Mouse (Mus musculus): ENCODE data around the gene AA986860. TPM values are rescaled to one million over a fixed set of nuclear protein-coding genes. Genes with fewer than 3 reads are reported as not detected.

Gene AA986860
- polyA plus RNA-seq, 1 experiment from 2014 or later: 55.7 TPM

DNA sequence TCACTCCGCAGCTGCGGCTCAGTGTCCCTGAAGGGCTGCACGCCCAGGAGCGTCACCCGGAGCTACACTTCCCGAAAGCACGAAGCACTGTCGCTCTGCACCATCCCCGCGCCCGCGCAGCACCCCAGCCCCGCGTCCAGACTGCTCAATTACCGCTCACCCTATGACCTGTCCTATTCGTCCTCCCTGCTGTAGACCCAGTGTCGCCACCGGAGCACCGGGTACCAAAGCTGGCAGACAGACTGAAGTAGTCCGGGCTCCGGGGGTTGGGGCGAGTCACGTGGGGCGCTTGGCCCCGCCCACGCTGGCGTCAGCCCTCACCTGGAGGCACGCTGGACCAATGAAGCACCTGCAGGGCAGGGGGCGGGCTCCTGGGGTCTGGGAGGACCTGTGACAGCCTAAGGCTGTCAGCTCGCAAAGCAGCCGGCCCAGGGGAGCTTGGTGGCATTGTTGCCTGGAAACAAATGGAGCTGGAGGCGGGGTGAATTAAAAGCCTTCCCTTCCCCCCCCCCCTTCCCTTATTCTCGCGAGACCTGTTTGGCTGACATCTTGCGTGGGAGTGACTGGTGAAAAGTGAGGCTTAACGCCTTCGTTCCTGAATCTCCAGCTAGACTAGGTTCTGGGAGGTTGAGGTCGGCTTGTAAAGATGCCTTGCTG, 16.1 kb upstream of the AA986860 start, which contains the start of gene Gm29427:
Gene Gm29427, minus strand, starts transcription at position 239 of the 657 bp plus-strand sequence.
- peak within 1 kb of the TSS; percentile 39; the same call in 1 of the 2 replicates for H3K27ac ChIP-seq (ENCODE audit: low read depth)
- peaks cover 10% of the 10 kb centered on the region; the same call in 1 of the 2 replicates for H3K36me3 ChIP-seq (ENCODE audit: control insufficient read depth, insufficient read depth, low read length)
- ATAC-seq (replicated peaks; ENCODE audit: low FRiP score, low TSS enrichment, low read depth): peak; percentile 96
- H3K27me3 ChIP-seq (replicated peaks; ENCODE audit: control insufficient read depth, insufficient read depth, low read length): no peaks in the 10 kb centered on the region
- DNase-seq (ENCODE audit: low spot score): peak; percentile 97
- peak within 1 kb of the TSS; percentile 72 for H3K4me2 ChIP-seq (ENCODE audit: low read length)
- H3K9ac ChIP-seq (ENCODE audit: low read length): peak within 1 kb of the TSS; percentile 93
- H3K9me3 ChIP-seq (ENCODE audit: control insufficient read depth, low read length): no peaks in the 10 kb centered on the region
- H3K4me3 ChIP-seq (ENCODE audit: low read depth, low read length): peak within 1 kb of the TSS; percentile 77
- H3K4me1 ChIP-seq (replicated peaks; ENCODE audit: control insufficient read depth, insufficient read depth, low read length): peaks cover 3% of the 10 kb centered on the region
- under 1% methylated on average over 36 of the region's 38 CpGs for WGBS

DNA sequence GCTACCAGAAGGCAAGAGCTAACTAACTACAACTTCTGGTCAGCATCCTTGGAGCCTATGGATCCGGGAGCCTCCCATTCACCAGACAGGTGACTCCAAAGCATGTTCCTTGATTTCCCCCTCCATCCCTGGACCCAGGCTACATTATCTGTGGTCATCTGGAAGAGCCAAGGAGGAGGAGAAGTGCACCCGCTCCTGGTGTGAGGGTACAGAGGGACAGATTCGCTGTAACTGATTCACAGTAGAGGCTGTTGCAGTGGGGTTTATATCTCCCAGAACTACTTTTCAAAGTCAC, 15.6 kb upstream of the AA986860 start:
- DNase-seq (ENCODE audit: low spot score) (no peak), ATAC-seq (replicated peaks; ENCODE audit: low FRiP score, low TSS enrichment, low read depth) (peak; percentile 13; the same call in 1 of the 2 replicates)

DNA sequence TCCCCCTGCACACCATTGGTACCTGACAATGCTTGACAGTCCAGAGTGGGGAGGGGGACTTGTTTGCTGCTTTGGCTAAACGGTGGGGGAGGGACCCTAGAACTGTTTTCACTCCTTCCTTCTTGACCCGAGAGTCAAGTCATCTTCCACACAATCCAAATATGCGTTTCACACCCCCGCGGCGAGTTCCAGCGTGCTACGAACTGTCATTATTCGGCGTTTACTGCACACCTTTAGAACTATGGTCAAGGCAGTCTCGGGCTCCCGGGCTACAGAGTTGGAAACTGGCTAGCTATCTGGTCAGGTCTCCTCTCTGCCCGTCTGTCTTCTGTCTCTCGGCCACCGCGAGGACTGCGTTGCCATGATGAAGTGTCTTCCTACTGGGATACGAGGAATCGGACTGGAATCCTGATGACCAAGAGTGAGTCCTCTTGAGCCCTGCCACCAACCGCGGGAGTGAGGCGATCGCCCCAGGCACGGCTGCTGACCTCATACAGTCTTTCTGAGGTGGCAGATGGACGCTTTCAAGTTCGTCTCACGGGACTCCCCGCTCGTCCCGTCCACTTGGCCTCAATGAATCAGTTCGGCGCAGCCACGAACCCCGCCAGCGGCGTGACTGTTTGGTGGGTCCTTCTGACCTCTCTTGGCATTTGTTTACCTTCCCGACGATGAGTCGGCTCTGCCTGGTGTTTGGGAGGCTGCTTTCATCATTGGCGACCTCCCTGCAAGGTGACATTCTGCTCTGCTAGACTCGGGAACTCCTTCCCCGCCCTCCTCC, 15.1 kb upstream of the AA986860 start:
- H3K9me3 ChIP-seq (ENCODE audit: control insufficient read depth, low read length): no peaks in the 10 kb centered on the region
- peak overlapping the region; percentile 39 for H3K27ac ChIP-seq (ENCODE audit: low read depth)
- H3K36me3 ChIP-seq (ENCODE audit: control insufficient read depth, insufficient read depth, low read length): peaks cover 8% of the 10 kb centered on the region; the same call in 1 of the 2 replicates
- DNase-seq (ENCODE audit: low spot score) (peak; percentile 73), ATAC-seq (replicated peaks; ENCODE audit: low FRiP score, low TSS enrichment, low read depth) (peak; percentile 3; the same call in 1 of the 2 replicates)
- under 1% methylated on average over 42 of the region's 42 CpGs for WGBS
- H3K4me2 ChIP-seq (ENCODE audit: low read length): peak overlapping the region; percentile 72
- H3K4me3 ChIP-seq (ENCODE audit: low read depth, low read length): peak overlapping the region; percentile 77
- peak overlapping the region; percentile 93 for H3K9ac ChIP-seq (ENCODE audit: low read length)
- H3K4me1 ChIP-seq (replicated peaks; ENCODE audit: control insufficient read depth, insufficient read depth, low read length): peaks cover 3% of the 10 kb centered on the region
- H3K27me3 ChIP-seq (replicated peaks; ENCODE audit: control insufficient read depth, insufficient read depth, low read length): no peaks in the 10 kb centered on the region

More for the DNA sequence above, 15.6 kb upstream of the AA986860 start:
- H3K27me3 ChIP-seq (replicated peaks; ENCODE audit: control insufficient read depth, insufficient read depth, low read length): no peaks in the 10 kb centered on the region
- H3K4me1 ChIP-seq (replicated peaks; ENCODE audit: control insufficient read depth, insufficient read depth, low read length): peaks cover 3% of the 10 kb centered on the region
- peak overlapping the region; percentile 72 for H3K4me2 ChIP-seq (ENCODE audit: low read length)
- WGBS: 2% methylated on average over 3 of the region's 3 CpGs
- H3K9ac ChIP-seq (ENCODE audit: low read length): peak overlapping the region; percentile 93
- H3K9me3 ChIP-seq (ENCODE audit: control insufficient read depth, low read length): no peaks in the 10 kb centered on the region
- peaks cover 10% of the 10 kb centered on the region; the same call in 1 of the 2 replicates for H3K36me3 ChIP-seq (ENCODE audit: control insufficient read depth, insufficient read depth, low read length)
- peak overlapping the region; percentile 77 for H3K4me3 ChIP-seq (ENCODE audit: low read depth, low read length)
- peak overlapping the region; percentile 24; the same call in 1 of the 2 replicates for H3K27ac ChIP-seq (ENCODE audit: low read depth)

DNA sequence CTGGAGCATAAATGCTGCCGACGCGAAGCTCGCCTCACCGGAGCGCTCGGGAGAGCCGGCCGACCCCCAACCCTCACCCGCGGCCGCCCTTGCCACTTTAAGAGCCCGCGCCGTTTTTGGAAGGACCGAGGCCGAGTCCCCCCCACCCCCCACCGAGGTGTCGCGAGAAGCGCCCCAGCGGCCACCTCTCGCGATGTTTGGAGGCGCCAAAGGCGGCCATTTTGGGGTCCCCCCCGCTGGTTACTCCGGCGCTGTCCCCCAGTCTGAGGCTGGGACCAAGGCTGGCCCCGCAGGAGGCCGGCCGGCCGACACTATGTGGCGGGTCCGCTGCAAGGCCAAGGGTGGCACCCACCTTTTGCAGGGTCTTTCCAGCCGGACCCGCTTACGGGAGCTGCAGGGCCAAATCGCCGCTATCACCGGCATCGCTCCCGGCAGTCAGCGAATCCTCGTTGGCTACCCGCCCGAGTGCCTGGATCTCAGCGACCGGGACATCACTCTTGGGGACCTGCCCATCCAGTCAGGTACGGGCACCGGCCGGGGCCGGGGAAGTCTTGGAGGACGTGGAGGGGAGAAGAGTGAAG, 14.4 kb upstream of the AA986860 start, which contains the start of gene Yod1:
Gene Yod1, plus strand, starts transcription at position 37 of the 581 bp plus-strand sequence.
- DNase-seq (ENCODE audit: low spot score) (peak; percentile 96), ATAC-seq (replicated peaks; ENCODE audit: low FRiP score, low TSS enrichment, low read depth) (peak; percentile 78)
- Histone ChIP-seq H3K27me3 (replicated peaks; ENCODE audit: control insufficient read depth, insufficient read depth, low read length) (no peaks in the 10 kb centered on the region), H3K36me3 (ENCODE audit: control insufficient read depth, insufficient read depth, low read length) (peaks cover 8% of the 10 kb centered on the region; the same call in 1 of the 2 replicates), H3K9me3 (ENCODE audit: control insufficient read depth, low read length) (no peaks in the 10 kb centered on the region), H3K4me1 (replicated peaks; ENCODE audit: control insufficient read depth, insufficient read depth, low read length) (peaks cover 3% of the 10 kb centered on the region), H3K4me2 (ENCODE audit: low read length) (peak within 1 kb of the TSS; percentile 72), H3K27ac (ENCODE audit: low read depth) (peak within 1 kb of the TSS; percentile 39), H3K4me3 (ENCODE audit: low read depth, low read length) (peak within 1 kb of the TSS; percentile 77), H3K9ac (ENCODE audit: low read length) (peak within 1 kb of the TSS; percentile 93)
- under 1% methylated on average over 54 of the region's 54 CpGs for WGBS

DNA sequence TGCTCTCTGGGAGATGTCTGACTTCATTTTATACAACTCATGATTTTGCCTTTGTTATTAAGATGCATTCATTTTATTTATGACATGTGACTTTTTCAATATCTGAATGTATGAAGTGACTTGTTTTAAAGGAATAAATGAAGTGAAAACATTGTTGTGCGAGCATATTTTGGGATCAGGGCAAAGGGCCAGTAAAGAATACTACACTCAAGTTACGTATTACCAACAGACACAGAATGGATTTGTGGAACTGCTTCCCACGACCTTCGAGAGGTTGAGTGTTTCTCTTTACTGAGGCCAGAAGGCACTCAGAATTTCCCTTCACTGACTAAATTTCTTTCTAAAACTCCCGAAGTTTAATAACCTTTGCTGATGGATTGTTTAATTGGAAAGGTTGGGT, 7.6 kb upstream of the AA986860 start:
- Histone ChIP-seq H3K36me3 (ENCODE audit: control insufficient read depth, insufficient read depth, low read length) (peaks cover 4% of the 10 kb centered on the region; the same call in 1 of the 2 replicates), H3K27ac (ENCODE audit: low read depth) (no peak overlapping the region), H3K9ac (ENCODE audit: low read length) (no peak overlapping the region), H3K4me1 (replicated peaks; ENCODE audit: control insufficient read depth, insufficient read depth, low read length) (no peaks in the 10 kb centered on the region), H3K4me2 (ENCODE audit: low read length) (no peak overlapping the region), H3K27me3 (replicated peaks; ENCODE audit: control insufficient read depth, insufficient read depth, low read length) (no peaks in the 10 kb centered on the region), H3K4me3 (ENCODE audit: low read depth, low read length) (no peak overlapping the region), H3K9me3 (ENCODE audit: control insufficient read depth, low read length) (no peaks in the 10 kb centered on the region)
- 87% methylated on average over 5 of the region's 5 CpGs for WGBS
- ATAC-seq (replicated peaks; ENCODE audit: low FRiP score, low TSS enrichment, low read depth): no peak
- no peak for DNase-seq (ENCODE audit: low spot score)

DNA sequence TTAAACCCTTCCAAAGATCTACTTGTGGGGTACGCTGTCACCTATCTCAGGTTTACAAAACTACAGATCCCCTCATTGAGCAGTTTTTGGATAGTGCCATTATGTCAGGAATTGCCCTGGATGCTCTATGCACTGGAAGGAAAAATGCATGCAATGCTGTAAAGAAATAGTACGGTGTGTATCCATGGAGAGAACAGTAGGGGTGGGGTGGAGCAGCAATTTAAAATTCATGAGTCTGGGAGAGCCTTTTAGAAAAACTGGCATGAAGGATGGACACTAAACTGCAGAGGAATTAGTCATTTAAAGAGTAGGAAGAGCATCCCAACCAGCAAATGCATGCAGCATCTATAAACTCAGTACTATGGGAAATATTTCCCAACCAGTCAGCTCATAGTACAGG, 5.4 kb upstream of the AA986860 start:
- Histone ChIP-seq H3K27ac (ENCODE audit: low read depth) (no peak overlapping the region), H3K4me3 (ENCODE audit: low read depth, low read length) (no peak overlapping the region), H3K9ac (ENCODE audit: low read length) (no peak overlapping the region), H3K4me2 (ENCODE audit: low read length) (no peak overlapping the region), H3K9me3 (ENCODE audit: control insufficient read depth, low read length) (no peaks in the 10 kb centered on the region), H3K4me1 (replicated peaks; ENCODE audit: control insufficient read depth, insufficient read depth, low read length) (peaks cover 5% of the 10 kb centered on the region; the same call in 1 of the 2 replicates), H3K27me3 (replicated peaks; ENCODE audit: control insufficient read depth, insufficient read depth, low read length) (no peaks in the 10 kb centered on the region), H3K36me3 (ENCODE audit: control insufficient read depth, insufficient read depth, low read length) (no peaks in the 10 kb centered on the region)
- DNase-seq (ENCODE audit: low spot score) (no peak), ATAC-seq (replicated peaks; ENCODE audit: low FRiP score, low TSS enrichment, low read depth) (no peak)
- WGBS: 92% methylated on average over 2 of the region's 2 CpGs

DNA sequence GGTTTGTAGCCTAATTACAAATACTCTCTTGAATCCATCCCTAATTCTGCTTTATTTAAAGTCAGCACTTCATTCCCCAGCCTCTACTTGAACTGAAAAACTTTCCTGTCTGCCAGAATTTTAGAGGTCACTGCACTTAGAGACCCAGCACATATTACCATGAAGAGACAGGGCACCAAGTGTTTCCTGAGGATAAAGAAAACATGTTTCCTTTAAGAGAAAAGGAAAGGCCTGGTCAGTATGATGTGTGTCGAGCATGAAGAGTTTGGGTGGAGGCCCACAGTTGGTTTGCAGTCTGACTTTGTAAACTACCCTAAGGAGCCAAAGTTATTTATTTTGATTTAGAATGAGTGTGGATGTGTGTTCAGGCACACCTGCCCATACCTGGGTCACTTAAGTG, 3.7 kb upstream of the AA986860 start:
- Histone ChIP-seq H3K36me3 (ENCODE audit: control insufficient read depth, insufficient read depth, low read length) (no peaks in the 10 kb centered on the region), H3K27me3 (replicated peaks; ENCODE audit: control insufficient read depth, insufficient read depth, low read length) (no peaks in the 10 kb centered on the region), H3K4me3 (ENCODE audit: low read depth, low read length) (no peak overlapping the region), H3K4me1 (replicated peaks; ENCODE audit: control insufficient read depth, insufficient read depth, low read length) (peaks cover 8% of the 10 kb centered on the region; the same call in 1 of the 2 replicates), H3K9ac (ENCODE audit: low read length) (no peak overlapping the region), H3K27ac (ENCODE audit: low read depth) (no peak overlapping the region), H3K9me3 (ENCODE audit: control insufficient read depth, low read length) (no peaks in the 10 kb centered on the region), H3K4me2 (ENCODE audit: low read length) (no peak overlapping the region)
- DNase-seq (ENCODE audit: low spot score): no peak
- 60% methylated on average over 1 of the region's 1 CpGs for WGBS
- ATAC-seq (replicated peaks; ENCODE audit: low FRiP score, low TSS enrichment, low read depth): no peak

DNA sequence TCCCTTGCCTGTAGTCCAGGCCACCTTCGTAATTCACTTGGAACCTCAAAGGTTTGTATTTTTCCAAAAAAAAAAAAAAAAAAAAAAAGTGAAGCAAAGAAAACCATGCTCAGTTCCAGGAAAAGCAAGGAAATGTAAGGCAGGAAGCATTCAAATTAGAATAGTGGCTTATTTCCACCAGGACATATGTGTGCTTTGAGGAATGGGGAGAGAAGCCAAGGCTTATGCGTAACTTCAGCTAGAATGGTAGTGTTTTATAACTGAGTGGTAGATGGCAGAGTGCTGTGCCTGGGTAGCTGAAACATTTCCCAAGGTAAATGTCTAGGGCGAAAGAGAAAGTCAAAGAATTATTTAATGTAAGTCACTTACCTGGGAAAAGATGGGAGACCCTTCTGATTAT, 3.1 kb upstream of the AA986860 start:
- Histone ChIP-seq H3K27ac (ENCODE audit: low read depth) (no peak overlapping the region), H3K4me2 (ENCODE audit: low read length) (no peak overlapping the region), H3K9ac (ENCODE audit: low read length) (no peak overlapping the region), H3K36me3 (ENCODE audit: control insufficient read depth, insufficient read depth, low read length) (no peaks in the 10 kb centered on the region), H3K4me3 (ENCODE audit: low read depth, low read length) (no peak overlapping the region), H3K27me3 (replicated peaks; ENCODE audit: control insufficient read depth, insufficient read depth, low read length) (no peaks in the 10 kb centered on the region), H3K9me3 (ENCODE audit: control insufficient read depth, low read length) (no peaks in the 10 kb centered on the region), H3K4me1 (replicated peaks; ENCODE audit: control insufficient read depth, insufficient read depth, low read length) (peaks cover 8% of the 10 kb centered on the region; the same call in 1 of the 2 replicates)
- ATAC-seq (replicated peaks; ENCODE audit: low FRiP score, low TSS enrichment, low read depth) (no peak), DNase-seq (ENCODE audit: low spot score) (no peak)
- 93% methylated on average over 3 of the region's 3 CpGs for WGBS
